Mouse (Mus musculus): Measurements from ENCODE around the gene Scn4b. TPM values are rescaled to one million over a fixed set of nuclear protein-coding genes. Genes with fewer than 3 reads are reported as not detected.

Gene Scn4b
- polyA plus RNA-seq, 1 experiment from 2014 or later: not detected

DNA sequence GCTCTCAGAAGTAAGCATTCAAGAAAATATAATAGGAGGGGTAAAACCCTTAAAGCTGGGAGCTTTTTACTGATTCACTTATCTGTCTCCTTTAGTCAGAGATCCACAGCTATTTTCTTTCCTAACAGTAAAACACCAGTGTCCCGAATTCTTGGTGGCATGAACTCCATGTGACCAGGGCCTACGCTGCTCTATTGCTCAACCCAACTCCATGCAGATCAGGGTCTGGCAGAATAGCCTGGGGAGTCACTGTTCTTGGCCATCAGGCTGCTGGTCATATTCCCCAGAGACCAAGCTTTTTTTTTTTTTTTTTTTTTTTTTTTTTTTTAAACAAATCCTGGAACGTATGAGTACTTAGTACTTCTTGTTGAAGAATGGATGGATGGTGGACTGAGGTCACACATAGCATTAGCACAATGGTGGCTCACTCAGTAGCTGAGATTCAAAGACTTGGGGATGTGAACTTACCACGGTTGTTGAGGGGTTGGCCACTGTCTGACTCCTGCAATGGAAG lies 51.5 kb downstream of the Scn4b start:
- no peaks in the 10 kb centered on the region for H3K4me1 ChIP-seq (ENCODE audit: insufficient read depth)
- no peak overlapping the region for H3K4me3 ChIP-seq (ENCODE audit: low read depth, low read length)
- H3K27me3 ChIP-seq (ENCODE audit: insufficient read depth, low read length): no peaks in the 10 kb centered on the region
- no peak for TF ChIP-seq CTCF (IDR thresholded peaks at IDR 0.05; ENCODE audit: low read depth)
- H3K36me3 ChIP-seq (ENCODE audit: insufficient read depth): no peaks in the 10 kb centered on the region
- ATAC-seq (ENCODE audit: insufficient read depth) (no peak), DNase-seq (no peak)
- no peak overlapping the region for H3K9ac ChIP-seq
- H3K9me3 ChIP-seq (ENCODE audit: low read depth, low read length): no peaks in the 10 kb centered on the region
- H3K4me2 ChIP-seq: no peak overlapping the region
- no peak overlapping the region for H3K27ac ChIP-seq (ENCODE audit: low read depth)
- WGBS: 75% methylated on average over 4 of the region's 4 CpGs

DNA sequence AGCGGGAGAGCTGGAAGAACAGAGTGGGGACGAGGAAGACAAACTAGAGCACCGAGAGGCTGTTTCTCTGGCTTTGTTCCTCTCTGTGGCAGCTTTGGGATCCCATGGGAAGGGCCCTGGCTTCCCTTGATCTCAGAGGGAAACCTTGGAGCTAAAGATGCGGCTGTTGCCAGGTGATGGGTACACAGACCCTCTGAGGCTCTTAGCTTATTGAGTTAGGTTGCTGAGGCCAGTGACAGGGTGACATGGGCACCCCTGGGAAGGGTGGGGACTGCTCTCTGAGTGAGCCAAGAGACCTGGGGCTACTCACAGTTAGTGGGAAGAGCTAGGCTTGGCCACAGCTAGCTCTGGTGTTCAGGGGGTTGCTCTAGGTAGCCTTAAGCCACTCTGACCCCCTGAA lies 57.3 kb downstream of the Scn4b start:
- DNase-seq (no peak), ATAC-seq (ENCODE audit: insufficient read depth) (no peak)
- 66% methylated on average over 4 of the region's 4 CpGs for WGBS
- no peak overlapping the region for H3K4me2 ChIP-seq
- H3K9ac ChIP-seq: no peak overlapping the region
- no peaks in the 10 kb centered on the region for H3K27me3 ChIP-seq (ENCODE audit: insufficient read depth, low read length)
- TF ChIP-seq CTCF (IDR thresholded peaks at IDR 0.05; ENCODE audit: low read depth): no peak
- no peaks in the 10 kb centered on the region for H3K4me1 ChIP-seq (ENCODE audit: insufficient read depth)
- H3K9me3 ChIP-seq (ENCODE audit: low read depth, low read length): no peaks in the 10 kb centered on the region
- no peak overlapping the region for H3K4me3 ChIP-seq (ENCODE audit: low read depth, low read length)
- no peak overlapping the region for H3K27ac ChIP-seq (ENCODE audit: low read depth)
- no peaks in the 10 kb centered on the region for H3K36me3 ChIP-seq (ENCODE audit: insufficient read depth)

DNA sequence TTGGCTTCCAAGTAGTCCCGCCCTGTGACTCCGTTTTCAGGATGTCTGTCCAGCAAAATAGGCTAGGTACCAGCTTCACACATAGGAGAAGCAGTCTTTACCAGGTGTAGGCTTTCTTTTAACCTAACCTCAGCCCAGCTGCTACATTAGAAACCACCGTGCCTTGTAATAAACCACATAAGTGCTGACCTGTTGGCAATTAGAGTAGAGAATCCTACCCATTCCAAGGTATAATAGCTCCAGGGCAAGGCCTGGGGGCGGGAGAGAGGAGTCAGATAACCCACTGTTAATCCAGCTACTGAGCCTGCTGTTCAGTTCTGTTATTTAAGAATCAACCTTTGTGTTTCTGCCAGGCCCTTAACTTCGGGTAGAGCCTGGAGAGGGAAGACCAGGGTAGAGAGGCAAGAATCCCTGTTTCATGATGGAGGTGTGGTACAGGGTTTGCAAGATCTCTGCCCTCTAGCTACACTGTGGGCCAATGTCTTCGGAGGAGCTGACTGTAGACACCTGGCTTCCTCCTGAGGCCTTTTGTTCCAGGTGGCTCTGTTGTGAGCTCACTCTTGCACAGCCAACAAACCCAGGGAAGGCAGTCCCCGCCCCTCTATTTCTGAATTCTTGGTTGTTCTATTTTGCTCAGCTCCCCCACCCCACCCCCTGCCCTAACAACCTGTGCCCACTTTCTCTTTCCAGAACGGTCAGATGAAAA lies 58.1 kb downstream of the Scn4b start:
- no peaks in the 10 kb centered on the region for H3K36me3 ChIP-seq (ENCODE audit: insufficient read depth)
- no peak overlapping the region for H3K4me2 ChIP-seq
- 70% methylated on average over 8 of the region's 8 CpGs for WGBS

DNA sequence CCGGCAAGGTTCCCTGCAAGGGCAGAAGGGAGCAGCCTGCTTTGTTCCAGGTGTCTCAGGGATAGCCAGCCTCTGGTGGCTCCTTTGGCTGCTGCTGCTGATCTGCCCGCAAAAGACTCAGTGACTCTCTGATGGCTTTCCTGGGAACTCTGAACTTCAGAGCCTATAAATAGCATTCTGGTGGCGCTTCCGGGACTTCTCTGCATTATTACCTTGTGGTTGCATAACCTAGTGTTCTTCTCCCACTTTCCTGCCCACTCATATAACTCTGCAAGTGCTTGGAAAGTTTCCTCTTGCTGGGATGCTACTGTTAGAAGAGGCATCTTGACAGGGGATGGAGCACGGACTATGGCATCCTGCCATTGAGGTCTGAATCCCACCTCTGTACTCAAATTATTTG lies 59.4 kb downstream of the Scn4b start:
- DNase-seq: no peak
- Histone ChIP-seq H3K4me1 (ENCODE audit: insufficient read depth) (no peaks in the 10 kb centered on the region), H3K36me3 (ENCODE audit: insufficient read depth) (no peaks in the 10 kb centered on the region), H3K27me3 (ENCODE audit: insufficient read depth, low read length) (no peaks in the 10 kb centered on the region), H3K27ac (ENCODE audit: low read depth) (no peak overlapping the region), H3K4me3 (ENCODE audit: low read depth, low read length) (no peak overlapping the region), H3K9ac (no peak overlapping the region), H3K4me2 (no peak overlapping the region), H3K9me3 (ENCODE audit: low read depth, low read length) (no peaks in the 10 kb centered on the region)
- 76% methylated on average over 5 of the region's 5 CpGs for WGBS
- ATAC-seq (ENCODE audit: insufficient read depth): no peak
- TF ChIP-seq CTCF (IDR thresholded peaks at IDR 0.05; ENCODE audit: low read depth): no peak

More for the DNA sequence above, 58.1 kb downstream of the Scn4b start:
- Histone ChIP-seq H3K27me3 (ENCODE audit: insufficient read depth, low read length) (no peaks in the 10 kb centered on the region), H3K9ac (no peak overlapping the region), H3K4me1 (ENCODE audit: insufficient read depth) (no peaks in the 10 kb centered on the region), H3K27ac (ENCODE audit: low read depth) (no peak overlapping the region), H3K4me3 (ENCODE audit: low read depth, low read length) (no peak overlapping the region), H3K9me3 (ENCODE audit: low read depth, low read length) (no peaks in the 10 kb centered on the region)
- DNase-seq (no peak), ATAC-seq (ENCODE audit: insufficient read depth) (no peak)
- no peak for TF ChIP-seq CTCF (IDR thresholded peaks at IDR 0.05; ENCODE audit: low read depth)

DNA sequence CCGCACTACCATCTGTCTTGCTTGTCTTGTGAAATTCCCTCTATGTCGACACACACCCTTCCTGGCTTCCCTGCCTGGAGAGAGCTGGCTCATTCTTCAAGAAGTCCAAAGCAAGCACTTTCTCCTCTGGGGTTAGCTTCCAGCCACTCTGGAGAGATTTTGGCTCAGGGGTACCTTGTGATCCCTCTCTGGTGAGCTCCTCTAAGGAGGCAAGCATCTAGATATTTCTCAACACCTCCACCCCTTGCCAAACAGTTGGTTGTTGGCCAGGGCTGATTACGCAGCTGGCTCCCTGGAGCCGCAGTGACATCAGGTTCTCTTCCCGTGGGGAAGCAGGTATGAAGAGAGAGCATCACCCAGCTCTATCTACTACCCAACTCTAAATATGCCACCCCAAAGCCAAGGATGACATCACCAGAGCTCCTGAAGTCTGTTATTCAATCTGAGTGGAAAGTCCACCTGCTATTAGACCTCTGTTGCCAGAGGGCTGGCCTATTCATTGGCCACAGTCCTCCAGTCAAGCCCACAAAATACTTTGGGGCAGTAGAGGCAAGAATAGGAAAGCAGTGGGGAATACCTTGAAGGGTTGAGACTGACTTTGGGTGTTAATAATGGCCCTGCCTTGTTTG lies 63.2 kb downstream of the Scn4b start:
- no peak overlapping the region for H3K4me3 ChIP-seq (ENCODE audit: low read depth, low read length)
- WGBS: 69% methylated on average over 5 of the region's 5 CpGs
- DNase-seq (no peak), ATAC-seq (ENCODE audit: insufficient read depth) (no peak)
- no peaks in the 10 kb centered on the region for H3K4me1 ChIP-seq (ENCODE audit: insufficient read depth)
- H3K27ac ChIP-seq (ENCODE audit: low read depth): no peak overlapping the region
- H3K27me3 ChIP-seq (ENCODE audit: insufficient read depth, low read length): no peaks in the 10 kb centered on the region
- TF ChIP-seq CTCF (IDR thresholded peaks at IDR 0.05; ENCODE audit: low read depth): no peak
- H3K36me3 ChIP-seq (ENCODE audit: insufficient read depth): no peaks in the 10 kb centered on the region
- H3K9ac ChIP-seq: no peak overlapping the region
- H3K4me2 ChIP-seq: no peak overlapping the region
- H3K9me3 ChIP-seq (ENCODE audit: low read depth, low read length): no peaks in the 10 kb centered on the region

DNA sequence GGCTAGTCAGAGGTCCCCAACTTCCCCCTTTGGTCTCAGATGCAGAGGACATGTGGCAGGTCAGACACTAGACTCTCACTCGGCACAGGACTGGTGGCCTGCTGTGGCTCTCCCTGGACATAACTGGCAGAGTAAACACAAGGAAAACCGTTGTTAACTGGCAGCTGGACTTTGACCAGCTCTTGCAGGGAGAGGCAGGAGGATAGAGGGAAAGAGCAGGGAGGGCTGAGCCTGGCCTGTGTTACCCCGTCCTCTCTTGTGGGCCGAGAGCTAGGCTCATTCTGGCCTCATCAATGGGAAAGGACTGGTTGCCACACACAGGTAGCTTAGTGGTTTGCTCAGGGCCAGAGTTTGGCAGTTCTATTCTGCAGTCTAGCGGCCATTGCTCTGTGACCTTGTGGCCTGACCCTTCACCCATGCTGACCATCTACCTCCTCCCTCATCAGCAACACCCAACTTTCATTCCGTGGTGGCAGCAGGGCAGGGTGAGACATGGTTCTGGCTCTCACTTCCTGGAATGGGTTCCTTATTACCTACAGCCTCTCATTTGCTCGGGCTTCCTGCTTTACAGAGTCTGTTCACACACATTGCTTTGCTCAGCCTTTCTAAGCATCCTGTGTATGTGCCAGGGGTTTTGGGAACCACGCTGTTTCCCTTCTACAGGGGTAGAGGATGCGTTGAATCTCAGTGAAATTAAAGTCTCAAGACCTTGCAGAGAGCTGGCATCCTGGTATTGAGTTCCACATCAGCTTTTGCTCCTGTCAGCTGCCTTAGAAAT lies 64.0 kb downstream of the Scn4b start:
- Histone ChIP-seq H3K36me3 (ENCODE audit: insufficient read depth) (no peaks in the 10 kb centered on the region), H3K4me3 (ENCODE audit: low read depth, low read length) (no peak overlapping the region), H3K4me2 (no peak overlapping the region), H3K27ac (ENCODE audit: low read depth) (no peak overlapping the region), H3K4me1 (ENCODE audit: insufficient read depth) (no peaks in the 10 kb centered on the region), H3K27me3 (ENCODE audit: insufficient read depth, low read length) (no peaks in the 10 kb centered on the region), H3K9ac (no peak overlapping the region), H3K9me3 (ENCODE audit: low read depth, low read length) (no peaks in the 10 kb centered on the region)
- no peak for ATAC-seq (ENCODE audit: insufficient read depth)
- 60% methylated on average over 9 of the region's 9 CpGs for WGBS
- no peak for DNase-seq
- TF ChIP-seq CTCF (IDR thresholded peaks at IDR 0.05; ENCODE audit: low read depth): no peak

Other genes with a start within 250 kb of the Scn4b start
- 618 and 665 TPM in 2 replicates for gene Atp5l, start 217.7 kb upstream of the Scn4b start, polyA plus RNA-seq (2014; fragmentation: Nextera tagmentation; extraction: Ambion mirVana)
- 30.3 and 33.5 TPM in 2 replicates for gene Ube4a, start 172.8 kb upstream of the Scn4b start, polyA plus RNA-seq (2014; fragmentation: Nextera tagmentation; extraction: Ambion mirVana)
- 0.34 TPM in 1 of 2 replicates, not detected in the other for gene Cd3g, start 158.0 kb upstream of the Scn4b start, polyA plus RNA-seq (2014; fragmentation: Nextera tagmentation; extraction: Ambion mirVana)
- not detected in 2 replicates for gene Cd3d, start 156.6 kb upstream of the Scn4b start, polyA plus RNA-seq (2014; fragmentation: Nextera tagmentation; extraction: Ambion mirVana)
- not detected in 2 replicates for gene Cd3e, start 128.8 kb upstream of the Scn4b start, polyA plus RNA-seq (2014; fragmentation: Nextera tagmentation; extraction: Ambion mirVana)
- gene Mpzl2, start 98.6 kb upstream of the Scn4b start, polyA plus RNA-seq (2014; fragmentation: Nextera tagmentation; extraction: Ambion mirVana): 14.7 and 15.0 TPM in 2 replicates
- 1.9 and 2.1 TPM in 2 replicates for gene Mpzl3, start 83.2 kb upstream of the Scn4b start, polyA plus RNA-seq (2014; fragmentation: Nextera tagmentation; extraction: Ambion mirVana)
- 0.30 and 0.45 TPM in 2 replicates for gene Jaml, start 59.2 kb upstream of the Scn4b start, polyA plus RNA-seq (2014; fragmentation: Nextera tagmentation; extraction: Ambion mirVana)
- 3.2 and 3.9 TPM in 2 replicates for gene Scn2b, start 20.6 kb upstream of the Scn4b start, polyA plus RNA-seq (2014; fragmentation: Nextera tagmentation; extraction: Ambion mirVana)
- 0.13 TPM in 1 of 2 replicates, not detected in the other for gene BC049352, start 43.6 kb downstream of the Scn4b start, polyA plus RNA-seq (2014; fragmentation: Nextera tagmentation; extraction: Ambion mirVana)
- gene Tmprss4, start 65.7 kb downstream of the Scn4b start, polyA plus RNA-seq (2014; fragmentation: Nextera tagmentation; extraction: Ambion mirVana): 0.54 and 1.1 TPM in 2 replicates
- 0.63 and 1.3 TPM in 2 replicates for gene Il10ra, start 130.8 kb downstream of the Scn4b start, polyA plus RNA-seq (2014; fragmentation: Nextera tagmentation; extraction: Ambion mirVana)
- gene Tmprss13, start 180.7 kb downstream of the Scn4b start, polyA plus RNA-seq (2014; fragmentation: Nextera tagmentation; extraction: Ambion mirVana): 0.12 TPM in 2 replicates
- 35.6 and 38.1 TPM in 2 replicates for gene Fxyd6, start 231.8 kb downstream of the Scn4b start, polyA plus RNA-seq (2014; fragmentation: Nextera tagmentation; extraction: Ambion mirVana)

Measured in lung, embryonic 14.5 days (tissue).